Mouse (Mus musculus) liver, adult 2 months (tissue): ENCODE data around the gene Syt12.

ENCODE experiments used
- CTCF ChIP-seq: fragments of 200-500 bp; IDR thresholded peaks from 2 replicates; pipeline ENCODE4 v1.5.1; 2011; ENCODE audit warnings: low read depth, low read length, control low read depth
- POLR2A ChIP-seq: fragments of 200-500 bp; IDR thresholded peaks from 2 replicates; pipeline ENCODE4 v1.6.1; 2011; ENCODE audit warnings: low read length, control low read depth; ENCODE audit not compliant: insufficient read depth; ENCODE audit errors: extremely low read depth

DNA sequence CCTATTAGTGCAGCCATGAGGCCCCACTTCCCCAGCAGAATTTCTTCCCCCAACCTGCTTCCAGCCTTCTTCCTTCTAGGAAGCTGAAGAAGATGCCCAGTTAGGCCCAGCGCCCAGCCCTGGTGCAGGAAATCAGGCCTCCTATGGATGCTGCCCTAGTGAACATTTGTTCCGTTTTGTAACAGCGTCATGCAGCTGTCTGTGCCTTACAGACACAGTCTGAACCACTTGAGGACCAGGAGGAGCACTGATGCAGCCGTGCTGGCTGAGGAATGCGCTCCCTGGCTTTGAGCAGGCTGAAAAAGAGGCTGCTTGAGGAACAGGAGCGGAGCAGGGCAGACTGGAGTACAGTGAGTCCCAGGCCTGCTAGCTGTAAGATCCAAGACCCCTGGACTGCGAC lies 17.5 kb upstream of the Syt12 start:
- no peak for TF ChIP-seq POLR2A
- no peak for TF ChIP-seq CTCF
